ENCODE assay signal across 16 mouse cellular contexts in genomic region chr1:181285600-181285999, GRCm38 (mm10).
DNase-seq lines count a peak whose midpoint lies in the region; ATAC-seq lines count a peak whose summit lies in the region.
"Had no signal": no experiment of that assay in that cellular context is flagged by ENCODE, and none has a peak within 500 bp of the region (broad histone marks: within the 10 kb centered on the region; RNA-seq: fewer than 3 reads in every experiment).

No protein-coding gene starts in this region.

- no peak overlapping the region for H3K9ac ChIP-seq in embryonic facial prominence, embryonic 14.5 days (ENCODE audit: low read depth, low read length)
- H3K9ac ChIP-seq: heart, embryonic 12.5 days; lung, embryonic 14.5 days had no signal

- DNase-seq in kidney, adult 18-20 months: peak; percentile 23
- DNase-seq in kidney, postnatal 14 days: no peak
- no peak for DNase-seq in embryonic facial prominence, embryonic 14.5 days (ENCODE audit: low spot score)
- peak; percentile 53 for DNase-seq in fibroblast of lung, adult 2 months (ENCODE audit: low read depth)
- peak; percentile 31 to 69 for DNase-seq in layer of hippocampus, postnatal 14 days (ENCODE audit: low spot score in 2 of 2)
- DNase-seq in hindbrain, embryonic 10.5 days (ENCODE audit: low spot score): no peak
- no peak for DNase-seq in heart, adult 11 months
- DNase-seq: embryo, embryonic 11 days; gastrocnemius, postnatal 10 days; lung, embryonic 14.5 days; thymus, adult 2 months had no signal

- H3K4me1 ChIP-seq in embryonic facial prominence, embryonic 14.5 days (ENCODE audit: control insufficient read depth, insufficient read depth, low read length): no peaks in the 10 kb centered on the region; the same call in 1 of the 2 replicates
- H3K4me1 ChIP-seq in hindbrain, embryonic 10.5 days (replicated peaks): 0 out of 2 replicates have a peak, but pooled peaks cover 9% of the 10 kb centered on the region

- H3K27me3 ChIP-seq in embryonic facial prominence, embryonic 14.5 days (replicated peaks; ENCODE audit: control insufficient read depth, insufficient read depth, low read length): no peaks in the 10 kb centered on the region
- no peaks in the 10 kb centered on the region for H3K27me3 ChIP-seq in hindbrain, embryonic 10.5 days (ENCODE audit: insufficient read depth, poor library complexity, severe bottlenecking)
- H3K27me3 ChIP-seq: CH12.LX; heart, embryonic 12.5 days had no signal

- WGBS in embryonic facial prominence, embryonic 14.5 days: 75% methylated on average over 8 of the region's 8 CpGs
- 91% methylated on average over 8 of the region's 8 CpGs for WGBS in hindbrain, embryonic 10.5 days

- no peak overlapping the region for H3K4me3 ChIP-seq in embryonic facial prominence, embryonic 14.5 days (ENCODE audit: low read depth, low read length)
- no peak overlapping the region for H3K4me3 ChIP-seq in hindbrain, embryonic 10.5 days
- H3K4me3 ChIP-seq: forebrain, embryonic 10.5 days; heart, embryonic 12.5 days; myocyte had no signal

- H3K36me3 ChIP-seq in embryonic facial prominence, embryonic 14.5 days (ENCODE audit: control insufficient read depth, insufficient read depth, low read length): no peaks in the 10 kb centered on the region
- H3K36me3 ChIP-seq in hindbrain, embryonic 10.5 days: no peaks in the 10 kb centered on the region
- H3K36me3 ChIP-seq: forebrain, embryonic 10.5 days; heart, embryonic 12.5 days had no signal

- H3K27ac ChIP-seq in embryonic facial prominence, embryonic 14.5 days (replicated peaks; ENCODE audit: low read depth, low read length): peak overlapping the region; percentile 36; the same call in 1 of the 2 replicates
- no peak overlapping the region for H3K27ac ChIP-seq in hindbrain, embryonic 10.5 days
- H3K27ac ChIP-seq: forebrain, embryonic 10.5 days had no signal

- no peak overlapping the region for H3K4me2 ChIP-seq in embryonic facial prominence, embryonic 14.5 days (ENCODE audit: low read depth, low read length)
- H3K4me2 ChIP-seq: heart, embryonic 12.5 days; lung, embryonic 14.5 days had no signal

- ATAC-seq in embryonic facial prominence, embryonic 14.5 days (ENCODE audit: low read depth): 0 out of 2 replicates have a peak, but pooled peaks have one; percentile 16
- ATAC-seq in megakaryocyte, adult 5-6 weeks (ENCODE audit: poor library complexity, severe bottlenecking): no peak

- no peaks in the 10 kb centered on the region for H3K9me3 ChIP-seq in embryonic facial prominence, embryonic 14.5 days (ENCODE audit: control insufficient read depth, low read length)
- no peaks in the 10 kb centered on the region for H3K9me3 ChIP-seq in hindbrain, embryonic 10.5 days
- H3K9me3 ChIP-seq: forebrain, embryonic 10.5 days; heart, embryonic 12.5 days had no signal

Comparison
In these comparisons a context has a peak if more than half of its experiments do, and no peak if none do; other contexts are left out.
1. DNase-seq: peak in kidney, adult 18-20 months (single experiment), fibroblast of lung, adult 2 months (single experiment) and layer of hippocampus, postnatal 14 days (2 of 2); none in kidney, postnatal 14 days (single experiment), embryonic facial prominence, embryonic 14.5 days (single experiment), hindbrain, embryonic 10.5 days (single experiment) and heart, adult 11 months (single experiment).